Mouse (Mus musculus) ES-E14 (cell line): ENCODE data around the gene Ahdc1.

ENCODE experiments used
- HCFC1 ChIP-seq: IDR thresholded peaks from 2 replicates; pipeline ENCODE4 v1.6.1; 2012; ENCODE audit warnings: low read length, inconsistent platforms, borderline replicate concordance; ENCODE audit not compliant: insufficient read depth
- ZC3H11A ChIP-seq: IDR thresholded peaks from 2 replicates; pipeline ENCODE4 v1.6.1; 2012; ENCODE audit warnings: low read depth, mild to moderate bottlenecking, inconsistent platforms, low read length, borderline replicate concordance
- ZNF384 ChIP-seq: IDR thresholded peaks from 2 replicates; pipeline ENCODE4 v1.6.1; 2012; ENCODE audit warnings: low read depth, low read length, inconsistent platforms

DNA sequence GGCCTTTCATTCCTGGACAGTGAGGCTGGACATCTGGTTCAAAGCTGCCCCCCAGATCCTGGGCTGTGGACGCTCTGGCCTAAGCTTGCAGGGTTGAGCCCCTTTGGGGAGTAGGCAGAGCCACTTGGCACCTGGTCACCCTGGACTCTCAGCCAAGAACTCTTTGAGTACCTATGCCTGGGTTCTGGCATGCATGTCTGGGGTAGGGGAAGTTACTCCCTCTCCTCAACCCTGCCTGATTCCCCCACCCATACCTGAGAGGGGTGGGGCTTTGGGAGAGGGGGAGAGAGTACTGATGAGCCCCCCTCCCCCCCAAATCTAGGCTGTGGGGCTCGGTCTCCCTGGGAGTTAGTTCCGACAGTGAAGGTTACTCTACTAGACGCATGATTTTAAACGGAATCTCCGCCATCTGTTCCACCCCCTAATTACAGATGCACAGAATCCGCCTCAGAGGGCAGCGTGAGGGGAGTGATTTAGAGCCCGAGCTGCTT lies 10.2 kb downstream of the Ahdc1 start:
- no peak for TF ChIP-seq HCFC1
- no peak for TF ChIP-seq ZNF384
- no peak for TF ChIP-seq ZC3H11A
